Mouse (Mus musculus) MEL (cell line): Measurements from ENCODE around the gene Nolc1. TPM values are rescaled to one million over a fixed set of nuclear protein-coding genes. Genes with fewer than 3 reads are reported as not detected.

ENCODE experiments used
- DNase-seq: peaks from one replicate; pipeline ENCODE4 v3.0.0; 2011; ENCODE audit warnings: low read depth, low spot score
- H3K27ac ChIP-seq: 2 replicates; pipeline ENCODE4 v1.5.1; 2012; ENCODE audit warnings: low read depth, mild to moderate bottlenecking, control low read depth, low read length, moderate library complexity; ENCODE audit not compliant: control insufficient read depth
- H3K27me3 ChIP-seq, 2 experiments: fragments of 150-350 bp in 1 of 2; sonication (generic) in 1 of 2; 2 replicates each; pipeline ENCODE4 v1.6.1; 2012; ENCODE audit warnings: low read length in 2 of 2, mild to moderate bottlenecking in 2 of 2, improper control_type of control experiment in 1 of 2, moderate library complexity in 1 of 2; ENCODE audit not compliant: insufficient read depth in 2 of 2, control insufficient read depth in 1 of 2
- H3K36me3 ChIP-seq, 2 experiments: 2 replicates each; pipeline ENCODE4 v1.6.1; 2012 to 2014; ENCODE audit warnings: low read length in 2 of 2, improper control_type of control experiment in 1 of 2, inconsistent platforms in 1 of 2, mild to moderate bottlenecking in 1 of 2; ENCODE audit not compliant: insufficient read depth in 2 of 2, control insufficient read depth in 1 of 2
- H3K4me1 ChIP-seq, 2 experiments: fragments of 150-350 bp in 1 of 2; sonication (generic) in 1 of 2; 2 replicates each; pipeline ENCODE4 v1.6.1; 2012; ENCODE audit warnings: low read length in 2 of 2, improper control_type of control experiment in 1 of 2, mild to moderate bottlenecking in 1 of 2; ENCODE audit not compliant: insufficient read depth in 2 of 2, control insufficient read depth in 1 of 2
- H3K4me3 ChIP-seq, 2 experiments: fragments of 150-350 bp in 1 of 2; sonication (generic) in 1 of 2; 2 replicates each; pipeline ENCODE4 v1.5.1; 2012; ENCODE audit warnings: low read depth in 2 of 2, low read length in 2 of 2, mild to moderate bottlenecking in 2 of 2, moderate library complexity in 2 of 2, control low read depth in 1 of 2, improper control_type of control experiment in 1 of 2; ENCODE audit not compliant: control insufficient read depth in 1 of 2, insufficient read depth in 1 of 2
- H3K79me2 ChIP-seq: 2 replicates; pipeline ENCODE4 v1.6.1; 2012; ENCODE audit warnings: mild to moderate bottlenecking, low read length, moderate library complexity; ENCODE audit not compliant: control insufficient read depth, poor library complexity, insufficient read depth
- H3K9ac ChIP-seq: 2 replicates; pipeline ENCODE4 v1.6.1; 2012; ENCODE audit warnings: low read depth, mild to moderate bottlenecking, control low read depth, low read length, moderate library complexity; ENCODE audit not compliant: control insufficient read depth, poor library complexity, severe bottlenecking
- H3K9me3 ChIP-seq: fragments of 150-350 bp; sonication (generic); replicated peaks from 2 replicates; pipeline ENCODE4 v1.6.1; 2012; ENCODE audit warnings: mild to moderate bottlenecking, low read length, improper control_type of control experiment, moderate library complexity; ENCODE audit not compliant: insufficient read depth
- CTCF ChIP-seq, 3 experiments: IDR thresholded peaks in 2 of 3; conservative IDR thresholded peaks in 1 of 3; 2 replicates each; pipeline ENCODE4 v1.5.1; 2011 to 2012; ENCODE audit warnings: low read length in 3 of 3, low read depth in 2 of 3, mild to moderate bottlenecking in 2 of 3, improper control_type of control experiment in 1 of 3, inconsistent platforms in 1 of 3, mixed read lengths in 1 of 3, moderate library complexity in 1 of 3; ENCODE audit not compliant: control insufficient read depth in 1 of 3, insufficient read depth in 1 of 3, poor library complexity in 1 of 3, severe bottlenecking in 1 of 3
- E2F4 ChIP-seq: IDR thresholded peaks from 2 replicates; pipeline ENCODE4 v1.6.1; 2011; ENCODE audit warnings: low read depth, low read length, improper control_type of control experiment, borderline replicate concordance
- GABPA ChIP-seq: IDR thresholded peaks from 2 replicates; pipeline ENCODE4 v1.6.1; 2012; ENCODE audit warnings: low read depth, mild to moderate bottlenecking, inconsistent platforms, low read length, improper control_type of control experiment, moderate library complexity
- GATA1 ChIP-seq: IDR thresholded peaks from 2 replicates; pipeline ENCODE4 v1.6.1; 2011; ENCODE audit warnings: low read depth, low read length, improper control_type of control experiment
- JUND ChIP-seq: IDR thresholded peaks from 2 replicates; pipeline ENCODE4 v1.6.1; 2011; ENCODE audit warnings: low read depth, mild to moderate bottlenecking, improper control_type of control experiment, low read length
- MAX ChIP-seq: IDR thresholded peaks from 2 replicates; pipeline ENCODE4 v1.6.1; 2011; ENCODE audit warnings: low read length, improper control_type of control experiment
- MAZ ChIP-seq: IDR thresholded peaks from 2 replicates; pipeline ENCODE4 v1.6.1; 2012; ENCODE audit warnings: low read depth, mild to moderate bottlenecking, inconsistent platforms, low read length, improper control_type of control experiment
- MYB ChIP-seq: IDR thresholded peaks from 2 replicates; pipeline ENCODE4 v1.6.1; 2011; ENCODE audit warnings: mild to moderate bottlenecking, low read depth, low read length, improper control_type of control experiment
- NRF1 ChIP-seq: IDR thresholded peaks from 2 replicates; pipeline ENCODE4 v1.6.1; 2014; ENCODE audit warnings: low read depth, mild to moderate bottlenecking, inconsistent platforms, low read length, improper control_type of control experiment, moderate library complexity; ENCODE audit not compliant: poor library complexity, insufficient read depth, severe bottlenecking
- POLR2A ChIP-seq, 2 experiments: IDR thresholded peaks; 2 replicates each; pipeline ENCODE4 v1.6.1; 2011 to 2012; ENCODE audit warnings: low read length in 2 of 2, mild to moderate bottlenecking in 2 of 2, control low read depth in 1 of 2, improper control_type of control experiment in 1 of 2, low read depth in 1 of 2, moderate library complexity in 1 of 2; ENCODE audit not compliant: control insufficient read depth in 1 of 2, insufficient read depth in 1 of 2, poor library complexity in 1 of 2
- POLR2AphosphoS2 ChIP-seq: IDR thresholded peaks from 2 replicates; pipeline ENCODE4 v1.6.1; 2011; ENCODE audit warnings: low read length, improper control_type of control experiment
- RAD21 ChIP-seq: IDR thresholded peaks from 2 replicates; pipeline ENCODE4 v1.6.1; 2011; ENCODE audit warnings: mild to moderate bottlenecking, low read depth, low read length, improper control_type of control experiment
- SIN3A ChIP-seq: IDR thresholded peaks from 2 replicates; pipeline ENCODE4 v1.6.1; 2012; ENCODE audit warnings: low read length, improper control_type of control experiment, inconsistent platforms
- SMC3 ChIP-seq: IDR thresholded peaks from 2 replicates; pipeline ENCODE4 v1.6.1; 2011; ENCODE audit warnings: low read depth, low read length, improper control_type of control experiment
- TCF12 ChIP-seq: IDR thresholded peaks from 2 replicates; pipeline ENCODE4 v1.6.1; 2014; ENCODE audit warnings: low read depth, mild to moderate bottlenecking, inconsistent platforms, low read length, improper control_type of control experiment, moderate library complexity
- USF1 ChIP-seq: IDR thresholded peaks from 2 replicates; pipeline ENCODE4 v1.6.1; 2014; ENCODE audit warnings: low read depth, mild to moderate bottlenecking, inconsistent platforms, low read length, improper control_type of control experiment, moderate library complexity
- USF2 ChIP-seq, 2 experiments: IDR thresholded peaks; 2 replicates each; pipeline ENCODE4 v1.6.1; 2011 to 2012; ENCODE audit warnings: improper control_type of control experiment in 2 of 2, low read length in 2 of 2, borderline replicate concordance in 1 of 2, inconsistent platforms in 1 of 2, low read depth in 1 of 2, mild to moderate bottlenecking in 1 of 2; ENCODE audit not compliant: insufficient read depth in 1 of 2
- ZC3H11A ChIP-seq: IDR thresholded peaks from 2 replicates; pipeline ENCODE4 v1.6.1; 2012; ENCODE audit warnings: low read depth, mild to moderate bottlenecking, inconsistent platforms, low read length, improper control_type of control experiment
- ZKSCAN1 ChIP-seq: IDR thresholded peaks from 2 replicates; pipeline ENCODE4 v1.6.1; 2012; ENCODE audit warnings: low read depth, mild to moderate bottlenecking, inconsistent platforms, low read length, improper control_type of control experiment, moderate library complexity
- ZMIZ1 ChIP-seq: IDR thresholded peaks from 2 replicates; pipeline ENCODE4 v1.6.1; 2012; ENCODE audit warnings: low read depth, mild to moderate bottlenecking, inconsistent platforms, low read length, improper control_type of control experiment, moderate library complexity
- ZNF384 ChIP-seq: IDR thresholded peaks from 2 replicates; pipeline ENCODE4 v1.6.1; 2012; ENCODE audit warnings: low read depth, mild to moderate bottlenecking, inconsistent platforms, low read length, improper control_type of control experiment
- polyA plus RNA-seq, 2 experiments: library from polyadenylated mRNA; stranded (reverse) in 1 of 2; unstranded in 1 of 2; fragments of >175 nt in 1 of 2; fragments of >200 nt in 1 of 2; gene quantifications; 2 replicates each; pipeline versions ENCODE4 v1.2.1 to v1.2.4; 2012; ENCODE audit warnings: low replicate concordance in 2 of 2, low read depth in 1 of 2; ENCODE audit not compliant: insufficient read length in 2 of 2, insufficient read depth in 1 of 2, missing spikeins in 1 of 2
- total RNA-seq: library from RNA; depleted of rRNA; stranded (reverse); fragments of 300-350 nt; gene quantifications from 2 replicates; pipeline ENCODE4 v1.2.3, GENCODE M21; 2012

Nolc1 gene
- total and polyA plus RNA-seq, 3 experiments, result 213 to 753 (median 294) TPM

- no peaks in the 10 kb centered on the region for H3K9me3 ChIP-seq
- DNase-seq, result peak; percentile 40
- no peak overlapping the region for H3K9ac ChIP-seq
- no peaks in the 10 kb centered on the region for H3K27me3 ChIP-seq
- H3K36me3 ChIP-seq, result peaks cover 0 to 37% of the 10 kb centered on the region in 2 experiments; a peak in 2 of 4 replicates
- H3K4me3 ChIP-seq, result no peak overlapping the region
- no peaks in the 10 kb centered on the region for H3K4me1 ChIP-seq
- TF ChIP-seq MAX (no peak), POLR2AphosphoS2 (peak; percentile 53; the same call in 1 of the 2 replicates), POLR2A (IDR thresholded peaks at IDR 0.05; ENCODE audit: control insufficient read depth in 1 of 2, insufficient read depth in 1 of 2, low read depth in 1 of 2, low read length in 2 of 2, poor library complexity in 1 of 2) (peak in 1 of 2 experiments; percentile 31; a peak in 2 of 4 replicates), SIN3A (no peak)
- peaks cover 4% of the 10 kb centered on the region; the same call in 1 of the 2 replicates for H3K79me2 ChIP-seq
- no peak overlapping the region for H3K27ac ChIP-seq
Observed at GRCm38 (mm10) chr19:46085185-46085584, 9.5 kb downstream of the Nolc1 start.

- Histone ChIP-seq H3K4me1 (no peaks in the 10 kb centered on the region), H3K27me3 (no peaks in the 10 kb centered on the region), H3K9me3 (no peaks in the 10 kb centered on the region), H3K4me3 (no peak overlapping the region), H3K9ac (no peak overlapping the region), H3K36me3 (peaks cover 0 to 30% of the 10 kb centered on the region in 2 experiments; a peak in 2 of 4 replicates), H3K79me2 (no peaks in the 10 kb centered on the region), H3K27ac (no peak overlapping the region)
- TF ChIP-seq RAD21 (peak; percentile 72), ZNF384 (peak; percentile 62), GABPA (no peak), TCF12 (no peak), USF2 (IDR thresholded peaks at IDR 0.05; ENCODE audit: borderline replicate concordance in 1 of 2, insufficient read depth in 1 of 2, low read depth in 1 of 2, low read length in 2 of 2) (no peak), ZC3H11A (peak; percentile 61), POLR2A (IDR thresholded peaks at IDR 0.05; ENCODE audit: control insufficient read depth in 1 of 2, insufficient read depth in 1 of 2, low read depth in 1 of 2, low read length in 2 of 2, poor library complexity in 1 of 2) (peak in 1 of 2 experiments; percentile 43; a peak in 1 of 4 replicates), SMC3 (peak; percentile 77), CTCF (IDR thresholded peaks at IDR 0.05 in 2 of 3, conservative IDR thresholded peaks at IDR 0.05 in 1 of 3; ENCODE audit: control insufficient read depth in 1 of 3, insufficient read depth in 1 of 3, low read depth in 2 of 3, low read length in 3 of 3, poor library complexity in 1 of 3, severe bottlenecking in 1 of 3) (peak; percentile 78 to 94 (median 93)), ZKSCAN1 (no peak), POLR2AphosphoS2 (peak; percentile 80)
- peak; percentile 96 for DNase-seq
Observed at GRCm38 (mm10) chr19:46086337-46086736, 10.7 kb downstream of the Nolc1 start.

GRCm38 (mm10) chr19:46087871-46088270 lies 12.2 kb downstream of the Nolc1 start:
- Histone ChIP-seq H3K4me3 (no peak overlapping the region), H3K9me3 (no peaks in the 10 kb centered on the region)
- peak; percentile 21 for DNase-seq

More at GRCm38 (mm10) chr19:46087871-46088270, 12.2 kb downstream of the Nolc1 start:
- Histone ChIP-seq H3K79me2 (no peaks in the 10 kb centered on the region), H3K9ac (no peak overlapping the region), H3K27ac (no peak overlapping the region), H3K27me3 (no peaks in the 10 kb centered on the region), H3K36me3 (peaks cover 0 to 21% of the 10 kb centered on the region in 2 experiments; a peak in 2 of 4 replicates), H3K4me1 (no peaks in the 10 kb centered on the region)
- no peak for TF ChIP-seq RAD21
- TF ChIP-seq USF1, result no peak
- no peak for TF ChIP-seq USF2 (IDR thresholded peaks at IDR 0.05; ENCODE audit: borderline replicate concordance in 1 of 2, insufficient read depth in 1 of 2, low read depth in 1 of 2, low read length in 2 of 2)
- TF ChIP-seq MAZ, result no peak
- TF ChIP-seq MYB, result no peak
- TF ChIP-seq ZMIZ1, result no peak
- TF ChIP-seq GATA1, result no peak
- no peak for TF ChIP-seq ZKSCAN1
- TF ChIP-seq JUND, result no peak
- TF ChIP-seq E2F4, result no peak
- TF ChIP-seq MAX, result no peak
- TF ChIP-seq NRF1, result no peak
- TF ChIP-seq SIN3A, result no peak
